Mouse (Mus musculus) thymus, postnatal 10 days (tissue): ENCODE measurements around the gene Tmeff1.
"Not testable (repeated sequence)": the region's sequence is repeated elsewhere in the genome, so short reads cannot be mapped to it uniquely, and the experiment has no call there.

Source experiments
- DNase-seq, 2 experiments: peaks; one replicate each; pipeline ENCODE4 v3.0.0; 2021; ENCODE audit warnings: low spot score in 2 of 2

Tmeff1 gene

DNA sequence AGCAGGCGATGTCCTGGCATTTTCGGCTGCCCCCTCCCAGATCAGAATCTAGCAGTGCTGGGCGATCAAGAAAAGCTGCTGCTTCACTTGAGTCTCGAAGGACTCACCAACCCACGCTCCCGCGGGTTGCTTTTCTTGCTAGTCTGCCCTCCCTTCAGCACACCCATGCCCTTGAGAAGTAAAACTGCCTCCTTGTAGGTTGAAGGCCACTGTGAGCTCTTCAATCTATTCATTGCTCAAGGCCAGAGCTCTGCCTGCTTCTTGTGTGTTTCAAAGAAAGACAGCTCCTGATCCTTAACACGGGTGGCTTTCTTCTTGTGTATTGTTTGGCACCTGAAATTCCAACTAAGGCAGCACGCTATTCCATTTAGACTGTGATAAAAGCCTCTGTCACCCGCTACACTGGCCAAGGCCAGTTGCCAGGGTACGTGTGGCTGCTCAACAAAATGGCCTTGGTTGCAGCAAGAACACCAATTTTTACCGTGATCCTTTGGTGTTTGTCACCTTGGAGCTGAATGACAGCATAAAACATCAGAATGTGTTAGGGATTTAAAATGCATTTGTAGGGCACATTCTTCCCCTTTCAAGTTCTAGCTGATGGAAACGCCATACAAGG lies 91.7 kb downstream of the Tmeff1 start:
- DNase-seq = no peak

DNA sequence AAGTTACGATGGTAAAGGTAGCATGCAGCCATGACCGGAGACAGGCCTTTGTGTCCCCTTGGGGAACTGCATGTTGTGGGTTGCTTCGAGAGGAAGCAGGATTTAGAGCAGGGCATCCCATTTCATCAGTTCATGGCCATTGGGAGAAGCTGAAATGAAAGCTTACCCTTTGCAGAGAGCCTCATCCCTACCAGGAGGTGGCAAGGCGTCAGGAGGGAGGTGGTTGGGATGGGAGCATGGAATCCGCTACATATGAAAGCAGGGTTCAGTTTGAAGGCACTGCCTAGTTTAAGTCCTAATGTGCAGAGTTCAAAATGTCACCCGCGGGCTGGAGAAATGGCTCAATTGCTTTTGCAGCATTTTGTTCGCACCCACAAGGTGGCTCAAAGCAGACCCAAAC lies 92.3 kb downstream of the Tmeff1 start:
- DNase-seq = no peak

DNA sequence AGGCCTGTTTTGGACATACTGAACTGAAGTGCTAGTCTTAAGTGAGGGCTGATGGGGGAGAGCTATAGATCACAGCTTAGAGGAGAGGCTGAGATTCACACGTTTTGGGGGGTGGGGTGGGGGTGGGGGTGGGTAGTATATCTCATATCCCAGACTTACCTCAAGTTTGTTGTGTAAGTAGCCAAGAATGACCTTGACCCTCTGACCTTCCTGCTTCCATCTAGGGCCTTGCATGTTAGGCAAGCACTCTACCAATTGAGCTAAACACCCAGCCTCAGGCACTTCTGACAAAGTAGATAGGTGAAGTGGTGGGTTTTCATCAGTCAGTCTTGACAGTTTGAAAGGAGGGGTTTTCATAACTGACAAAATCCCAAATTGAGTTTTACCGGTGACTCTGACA lies 92.8 kb downstream of the Tmeff1 start:
- no peak for DNase-seq

DNA sequence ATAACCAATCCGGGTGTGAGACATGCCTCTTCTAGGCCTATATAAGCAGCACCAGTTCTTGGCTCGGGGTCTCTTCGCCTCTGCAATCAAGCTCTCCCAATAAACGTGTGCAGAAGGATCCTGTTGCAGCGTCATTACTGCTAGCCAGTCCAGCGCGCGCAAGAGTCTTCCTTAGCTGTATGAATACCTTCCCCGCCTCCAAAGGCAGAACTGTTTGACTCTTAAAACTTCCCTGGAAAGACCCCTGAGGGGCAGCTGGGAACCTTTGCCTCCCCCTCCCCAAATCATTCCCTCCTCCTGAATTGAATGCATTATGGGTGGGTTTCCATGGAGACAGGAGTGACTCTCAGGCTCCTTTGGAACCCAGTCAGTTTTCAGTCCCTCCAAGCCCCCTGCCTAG lies 93.8 kb downstream of the Tmeff1 start:
- no peak for DNase-seq

GRCm38 (mm10) chr4:48679728-48680127 lies 94.8 kb downstream of the Tmeff1 start:
- DNase-seq = not testable (repeated sequence)

- DNase-seq = no peak
Measured at GRCm38 (mm10) chr4:48680214-48680613, 95.2 kb downstream of the Tmeff1 start.

- DNase-seq = peak in 1 of 2 experiments; percentile 23
Measured at GRCm38 (mm10) chr4:48680648-48681343, 95.8 kb downstream of the Tmeff1 start.

DNA sequence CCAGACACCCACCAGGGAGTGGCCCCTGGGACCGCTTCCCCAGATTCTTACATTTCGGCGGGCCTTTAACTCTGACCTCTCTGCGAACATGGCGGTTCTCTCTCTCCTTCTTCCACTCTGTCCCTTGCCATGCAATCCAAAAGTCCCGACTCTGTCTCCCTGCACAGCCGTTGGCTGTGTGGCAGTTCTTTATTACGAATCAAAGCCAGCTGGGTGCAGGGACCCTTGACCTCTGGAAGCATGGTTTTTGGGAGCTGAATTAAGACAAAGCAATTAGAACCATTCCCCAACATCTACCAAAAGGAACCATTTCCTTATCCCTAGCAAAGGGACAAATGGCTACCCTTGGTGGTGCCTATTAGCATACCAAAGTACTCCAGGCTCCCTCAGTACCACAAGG lies 98.2 kb downstream of the Tmeff1 start:
- DNase-seq = no peak

GRCm38 (mm10) chr4:48683633-48684209 lies 98.7 kb downstream of the Tmeff1 start:
- DNase-seq = not testable (repeated sequence)

DNA sequence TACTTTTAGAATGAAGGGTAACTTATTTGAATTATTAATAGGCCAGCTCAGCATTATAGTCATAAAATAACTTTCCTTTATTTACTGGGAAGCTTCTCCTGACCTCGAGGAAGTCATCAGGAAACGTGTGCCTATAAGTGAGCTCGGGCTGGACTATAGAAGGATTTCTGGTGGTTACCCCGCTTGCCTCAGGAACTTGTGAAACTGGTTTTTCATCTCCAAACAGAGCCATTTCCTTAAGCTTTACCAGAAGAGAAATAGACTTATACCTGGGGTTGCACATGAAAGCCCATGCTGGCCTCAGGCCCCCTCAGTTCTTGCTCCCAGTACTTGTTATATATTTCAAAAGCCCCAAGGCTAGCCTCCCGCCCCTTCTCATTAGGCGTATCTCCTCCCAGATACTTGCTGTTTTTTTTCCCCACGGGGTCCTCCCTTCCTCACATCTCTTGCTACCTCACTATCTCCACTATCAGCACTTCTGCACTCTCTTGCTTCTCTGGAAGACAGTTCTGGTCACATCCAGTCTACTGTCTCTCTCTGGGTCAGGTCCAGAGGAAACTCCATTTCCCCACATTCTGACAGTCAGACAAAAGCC lies 99.7 kb downstream of the Tmeff1 start:
- DNase-seq = no peak

- DNase-seq = no peak
Measured at GRCm38 (mm10) chr4:48688148-48688547, 103.2 kb downstream of the Tmeff1 start.

DNA sequence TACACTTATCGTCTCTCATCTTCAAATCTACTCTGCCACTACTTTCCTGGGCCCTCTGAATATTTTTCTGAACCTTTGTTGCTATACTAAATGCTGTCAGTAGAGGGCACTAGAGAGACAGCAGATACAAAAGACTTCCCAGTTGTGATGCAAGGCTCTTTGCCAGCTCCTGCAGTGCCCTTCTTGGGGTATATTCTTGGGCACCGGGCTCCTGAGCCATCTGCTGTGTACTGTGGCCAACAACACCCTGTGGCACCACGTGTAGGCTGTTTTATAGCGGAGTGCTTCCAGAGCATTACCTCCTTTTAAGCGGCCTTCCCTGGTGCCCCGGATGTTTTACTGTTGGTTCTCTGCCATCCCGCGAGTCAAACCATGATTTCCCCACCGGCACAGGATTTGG lies 105.7 kb downstream of the Tmeff1 start:
- DNase-seq = peak in 1 of 2 experiments; percentile 21

GRCm38 (mm10) chr4:48691793-48692437 lies 106.9 kb downstream of the Tmeff1 start:
- peak in 1 of 2 experiments; percentile 15 for DNase-seq

DNA sequence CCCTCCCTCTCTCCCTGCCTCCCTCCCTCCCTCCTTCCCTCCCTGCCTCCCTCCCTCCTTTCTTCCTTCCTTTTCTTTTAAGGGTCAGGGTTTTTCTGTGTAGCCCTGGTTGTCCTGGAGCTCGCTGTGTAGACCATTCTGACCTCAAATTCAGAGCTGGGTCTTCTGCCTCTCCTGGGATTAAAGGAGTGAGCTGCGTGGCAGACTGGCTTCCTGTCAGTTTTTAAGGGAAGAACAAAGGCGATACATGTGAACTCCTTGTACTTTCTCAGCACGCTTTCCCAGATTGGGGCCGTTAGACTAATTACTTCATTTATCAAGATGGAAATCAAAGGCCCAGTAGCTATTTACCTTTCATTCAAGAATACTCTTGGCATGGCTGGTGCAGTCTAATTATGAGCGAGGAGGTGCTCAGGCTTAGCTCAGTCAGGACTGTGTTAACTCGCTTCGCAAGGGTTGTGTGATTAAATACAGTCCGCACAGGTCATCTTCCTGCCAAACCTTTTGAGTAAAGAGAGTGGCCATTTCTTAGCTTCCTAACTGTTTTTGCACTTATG lies 107.8 kb downstream of the Tmeff1 start:
- no peak for DNase-seq

DNA sequence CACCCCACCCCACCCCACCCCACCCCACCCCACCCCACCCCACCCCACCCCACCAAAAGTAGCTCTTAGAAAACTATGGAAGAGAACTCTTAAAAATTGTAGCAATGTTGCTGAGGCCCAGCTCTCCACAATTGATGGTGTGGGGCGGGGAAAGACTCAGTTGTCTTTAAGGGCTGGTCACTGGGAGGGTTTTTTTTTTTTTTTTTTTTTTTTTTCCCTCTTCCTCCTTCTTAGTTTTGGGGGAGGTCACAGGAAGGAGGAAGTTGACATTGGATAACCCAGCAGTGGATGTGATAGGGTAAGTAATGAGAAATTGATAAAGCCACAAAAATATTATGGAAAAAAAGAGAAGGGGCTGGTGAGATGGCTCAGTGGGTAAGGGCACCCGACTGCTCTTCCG lies 111.7 kb downstream of the Tmeff1 start:
- no peak for DNase-seq

GRCm38 (mm10) chr4:48697302-48697701 lies 112.3 kb downstream of the Tmeff1 start:
- DNase-seq = no peak
